Mouse (Mus musculus) hindbrain, embryonic 12.5 days (tissue): ENCODE measurements around the gene Rpl23. TPM values are rescaled to one million over a fixed set of nuclear protein-coding genes. Genes with fewer than 3 reads are reported as not detected.

Experiments used
- ATAC-seq: fragments of 200-750 bp; cut with Nextera tagmentation; 2 replicates; pipeline ENCODE4 v1.8.0; 2017; ENCODE audit warnings: moderate TSS enrichment; ENCODE audit not compliant: low FRiP score
- H3K27ac ChIP-seq: fragments of 300-500 bp; sonication (generic); 2 replicates; pipeline ENCODE4 v1.5.1; 2016; ENCODE audit warnings: mild to moderate bottlenecking
- H3K27me3 ChIP-seq: fragments of 300-500 bp; sonication (generic); 2 replicates; pipeline ENCODE4 v1.6.1; 2016; ENCODE audit warnings: mild to moderate bottlenecking
- H3K36me3 ChIP-seq: fragments of 300-500 bp; sonication (generic); 2 replicates; pipeline ENCODE4 v1.6.1; 2016; ENCODE audit warnings: mild to moderate bottlenecking
- H3K4me1 ChIP-seq: fragments of 300-500 bp; sonication (generic); 2 replicates; pipeline ENCODE4 v1.6.1; 2016
- H3K4me2 ChIP-seq: fragments of 300-500 bp; sonication (generic); replicated peaks from 2 replicates; pipeline ENCODE4 v1.6.1; 2016; ENCODE audit warnings: mild to moderate bottlenecking
- H3K4me3 ChIP-seq: fragments of 300-500 bp; sonication (generic); 2 replicates; pipeline ENCODE4 v1.5.1; 2016; ENCODE audit warnings: mild to moderate bottlenecking
- H3K9ac ChIP-seq: fragments of 300-500 bp; sonication (generic); 2 replicates; pipeline ENCODE4 v1.6.1; 2016; ENCODE audit warnings: mild to moderate bottlenecking, moderate library complexity
- H3K9me3 ChIP-seq: fragments of 300-500 bp; sonication (generic); replicated peaks from 2 replicates; pipeline ENCODE4 v1.6.1; 2016; ENCODE audit warnings: mild to moderate bottlenecking
- WGBS: fragments of 180-500 bp; shearing (Covaris S2); methylation state at CpG from one replicate; pipeline ENCODE4 v1.1.7; 2016; 5-methylcytosine and 5-hydroxymethylcytosine counted together
- polyA plus RNA-seq: library from polyadenylated mRNA; unstranded; fragments of >200 nt; fragmentation: Nextera tagmentation; extraction: Ambion mirVana; gene quantifications from 2 replicates; pipeline ENCODE4 v1.2.1, GENCODE M21; 2016

The Rpl23 gene
- polyA plus RNA-seq, result 347 and 376 TPM in 2 replicates

DNA sequence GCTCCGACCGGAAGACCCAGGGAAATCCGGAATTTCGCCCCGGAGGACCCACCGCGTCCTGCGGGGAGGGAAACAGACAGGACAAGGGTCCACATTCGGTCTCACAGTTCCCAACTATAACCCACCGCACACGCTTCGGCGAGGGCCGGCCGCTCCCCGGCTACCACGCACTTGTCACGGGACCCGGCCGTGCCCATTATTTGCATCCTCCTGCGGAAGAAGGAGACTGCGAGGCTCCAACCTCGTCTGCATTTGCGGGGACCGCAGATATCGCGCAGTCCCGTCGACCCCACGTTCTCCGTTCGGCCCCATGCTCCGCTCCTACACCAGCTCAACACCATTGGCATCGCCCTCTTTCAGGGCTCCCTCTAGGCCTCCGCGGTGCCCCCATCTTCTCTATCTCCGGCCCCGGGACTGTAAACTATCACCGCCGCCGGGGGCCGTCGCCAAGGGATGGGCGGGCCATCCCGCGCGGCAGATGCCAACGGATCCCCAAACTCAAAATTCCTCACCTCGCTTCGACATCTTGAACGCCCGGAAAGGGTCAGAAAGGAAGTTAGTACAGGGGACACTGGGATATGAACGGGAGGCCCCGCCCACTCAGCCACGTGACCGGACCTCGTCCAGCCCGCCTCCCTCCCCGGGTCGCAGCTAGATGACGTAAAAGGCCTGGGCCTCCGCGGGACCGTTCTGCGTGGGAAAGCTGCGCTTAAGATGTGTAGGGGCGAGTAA is at the start of gene Rpl23:
Gene Rpl23 (minus strand): TSS at position 606 of the 732 bp plus-strand sequence.
- Histone ChIP-seq H3K4me3 (peak within 1 kb of the TSS; percentile 98), H3K4me1 (peaks cover 24% of the 10 kb centered on the region), H3K27ac (peak within 1 kb of the TSS; percentile 94), H3K36me3 (peaks cover 39% of the 10 kb centered on the region), H3K9ac (peak within 1 kb of the TSS; percentile 99), H3K4me2 (peak within 1 kb of the TSS; percentile 86), H3K9me3 (no peaks in the 10 kb centered on the region), H3K27me3 (no peaks in the 10 kb centered on the region)
- WGBS, result under 1% methylated on average over 67 of the region's 67 CpGs
- peak; percentile 94 for ATAC-seq

DNA sequence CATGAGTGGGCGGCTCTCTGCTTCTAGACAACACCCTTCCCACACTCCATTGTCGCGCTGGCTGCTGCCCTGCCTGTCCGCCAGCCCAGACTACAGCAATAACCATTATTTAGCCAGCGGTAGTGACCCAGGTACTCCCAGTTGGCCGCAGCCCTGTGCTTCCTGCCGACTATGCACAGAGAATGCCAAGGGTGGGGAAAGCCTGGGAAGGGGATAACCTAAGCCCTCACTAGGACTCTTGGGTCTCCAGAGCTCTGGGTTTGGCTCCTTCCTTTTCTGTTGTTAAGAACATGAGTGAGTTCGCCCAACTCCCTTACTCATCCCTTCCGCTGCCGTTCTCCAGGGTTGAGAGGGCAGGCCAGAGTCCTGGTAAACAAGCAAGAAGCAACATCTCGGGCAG is 49.8 kb upstream of the Rpl23 start:
- H3K4me1 ChIP-seq, result no peaks in the 10 kb centered on the region
- H3K9me3 ChIP-seq, result no peaks in the 10 kb centered on the region
- WGBS, result 72% methylated on average over 11 of the region's 11 CpGs
- no peaks in the 10 kb centered on the region for H3K27me3 ChIP-seq
- no peak overlapping the region for H3K4me3 ChIP-seq
- peaks cover 71% of the 10 kb centered on the region for H3K36me3 ChIP-seq
- ATAC-seq, result no peak
- no peak overlapping the region for H3K27ac ChIP-seq
- no peak overlapping the region for H3K9ac ChIP-seq
- H3K4me2 ChIP-seq, result no peak overlapping the region

DNA sequence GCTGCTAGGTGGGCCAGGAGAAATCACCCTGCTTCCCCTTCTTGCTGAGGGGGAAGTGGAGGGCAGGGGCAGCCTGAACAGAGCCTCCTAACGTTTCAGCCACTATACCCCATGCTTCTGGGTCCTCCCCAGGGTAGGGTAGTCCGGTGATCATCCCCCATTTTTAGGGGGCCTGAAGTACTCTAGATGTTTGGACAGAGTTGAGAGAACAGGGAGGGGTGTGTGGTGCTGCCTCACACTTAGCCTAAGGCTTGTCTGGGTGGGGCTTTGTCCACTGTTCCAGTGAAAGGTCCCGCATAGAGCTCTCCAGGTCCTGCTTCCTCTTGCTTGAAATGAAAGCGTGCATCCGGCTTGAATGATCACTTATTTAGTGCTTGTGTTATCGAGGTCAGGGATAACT is 48.3 kb upstream of the Rpl23 start:
- Histone ChIP-seq H3K9me3 (no peaks in the 10 kb centered on the region), H3K36me3 (peaks cover 72% of the 10 kb centered on the region), H3K4me1 (no peaks in the 10 kb centered on the region), H3K27me3 (no peaks in the 10 kb centered on the region), H3K27ac (no peak overlapping the region), H3K9ac (no peak overlapping the region), H3K4me3 (no peak overlapping the region), H3K4me2 (no peak overlapping the region)
- WGBS, result 81% methylated on average over 6 of the region's 6 CpGs
- ATAC-seq, result no peak

GRCm38 (mm10) chr11:97829913-97830476 is 47.8 kb upstream of the Rpl23 start:
- no peak overlapping the region for H3K9ac ChIP-seq
- H3K36me3 ChIP-seq, result peaks cover 72% of the 10 kb centered on the region
- no peaks in the 10 kb centered on the region for H3K27me3 ChIP-seq
- 83% methylated on average over 12 of the region's 12 CpGs for WGBS
- H3K4me3 ChIP-seq, result no peak overlapping the region
- no peaks in the 10 kb centered on the region for H3K4me1 ChIP-seq
- ATAC-seq, result no peak
- H3K27ac ChIP-seq, result no peak overlapping the region
- H3K9me3 ChIP-seq, result no peaks in the 10 kb centered on the region
- H3K4me2 ChIP-seq, result no peak overlapping the region

GRCm38 (mm10) chr11:97829365-97829764 is 47.1 kb upstream of the Rpl23 start:
- 93% methylated on average over 7 of the region's 7 CpGs for WGBS
- no peak overlapping the region for H3K4me2 ChIP-seq
- H3K4me1 ChIP-seq, result no peaks in the 10 kb centered on the region
- no peak overlapping the region for H3K9ac ChIP-seq
- H3K9me3 ChIP-seq, result no peaks in the 10 kb centered on the region
- H3K27ac ChIP-seq, result no peak overlapping the region
- ATAC-seq, result no peak
- H3K4me3 ChIP-seq, result no peak overlapping the region
- peaks cover 70% of the 10 kb centered on the region for H3K36me3 ChIP-seq
- no peaks in the 10 kb centered on the region for H3K27me3 ChIP-seq

- WGBS, result 87% methylated on average over 6 of the region's 6 CpGs
- Histone ChIP-seq H3K4me3 (no peak overlapping the region), H3K36me3 (peaks cover 64% of the 10 kb centered on the region)
These were observed 45.4 kb upstream of the Rpl23 start for GRCm38 (mm10) chr11:97827654-97828053.

DNA sequence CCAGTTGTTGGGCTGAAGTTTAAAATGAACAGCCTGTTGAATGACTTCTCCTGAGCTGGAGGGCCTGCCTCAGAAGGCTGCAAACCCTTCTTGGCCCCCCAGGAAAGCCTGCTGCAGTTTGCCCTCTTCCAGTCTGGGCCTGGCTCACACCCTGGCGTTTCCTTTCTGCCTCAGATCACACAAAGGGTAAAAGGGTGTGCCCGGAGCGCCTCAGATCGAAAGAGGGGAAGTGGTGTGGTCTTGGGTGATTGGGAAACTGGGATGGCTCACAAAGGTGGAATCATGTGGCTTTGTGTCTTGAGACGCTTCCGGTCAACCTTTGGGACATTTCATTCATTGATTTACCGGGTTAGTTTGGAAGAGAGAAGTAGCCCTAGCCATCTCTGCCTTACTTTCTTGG is 44.2 kb upstream of the Rpl23 start:
- Histone ChIP-seq H3K27ac (no peak overlapping the region), H3K4me3 (no peak overlapping the region), H3K9ac (no peak overlapping the region), H3K36me3 (peaks cover 59% of the 10 kb centered on the region), H3K4me1 (no peaks in the 10 kb centered on the region), H3K4me2 (no peak overlapping the region), H3K9me3 (no peaks in the 10 kb centered on the region), H3K27me3 (no peaks in the 10 kb centered on the region)
- ATAC-seq, result no peak
- WGBS, result 71% methylated on average over 7 of the region's 7 CpGs

More at GRCm38 (mm10) chr11:97827654-97828053, 45.4 kb upstream of the Rpl23 start:
- no peak overlapping the region for H3K4me2 ChIP-seq
- H3K4me1 ChIP-seq, result no peaks in the 10 kb centered on the region
- no peak for ATAC-seq
- H3K27me3 ChIP-seq, result no peaks in the 10 kb centered on the region
- H3K9me3 ChIP-seq, result no peaks in the 10 kb centered on the region
- H3K27ac ChIP-seq, result no peak overlapping the region
- no peak overlapping the region for H3K9ac ChIP-seq

- ATAC-seq, result no peak
- 89% methylated on average over 9 of the region's 9 CpGs for WGBS
These were observed 43.7 kb upstream of the Rpl23 start for GRCm38 (mm10) chr11:97825971-97826370.

DNA sequence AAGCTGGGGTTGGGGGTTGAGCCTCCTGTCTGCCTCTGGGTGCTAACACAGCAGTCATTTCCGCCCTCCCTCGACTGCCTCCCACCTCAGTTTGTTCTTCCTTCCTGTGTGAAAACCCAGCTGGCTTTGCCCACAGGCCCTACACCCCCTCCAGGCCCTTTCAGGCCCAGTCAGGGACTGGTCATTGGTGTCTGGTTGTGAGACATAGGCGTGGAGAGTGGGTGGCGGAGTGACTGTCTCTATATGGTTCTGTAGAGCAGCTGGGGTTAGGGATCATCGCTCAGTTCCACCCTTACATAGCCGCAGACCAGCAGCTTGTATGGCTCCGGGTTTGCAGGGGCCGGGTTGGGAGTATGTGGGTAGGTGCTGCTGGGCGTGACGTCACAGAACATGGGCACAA is 43.1 kb upstream of the Rpl23 start:
- Histone ChIP-seq H3K27me3 (no peaks in the 10 kb centered on the region), H3K27ac (no peak overlapping the region), H3K36me3 (peaks cover 70% of the 10 kb centered on the region)

More at GRCm38 (mm10) chr11:97825971-97826370, 43.7 kb upstream of the Rpl23 start:
- Histone ChIP-seq H3K9ac (no peak overlapping the region), H3K4me2 (no peak overlapping the region), H3K4me1 (no peaks in the 10 kb centered on the region), H3K27ac (no peak overlapping the region), H3K9me3 (no peaks in the 10 kb centered on the region), H3K27me3 (no peaks in the 10 kb centered on the region), H3K4me3 (no peak overlapping the region), H3K36me3 (peaks cover 64% of the 10 kb centered on the region)

GRCm38 (mm10) chr11:97824895-97825294 is 42.7 kb upstream of the Rpl23 start:
- WGBS, result 84% methylated on average over 6 of the region's 6 CpGs
- H3K27me3 ChIP-seq, result no peaks in the 10 kb centered on the region
- H3K36me3 ChIP-seq, result peaks cover 70% of the 10 kb centered on the region
- no peaks in the 10 kb centered on the region for H3K9me3 ChIP-seq
- no peak for ATAC-seq
- H3K4me1 ChIP-seq, result no peaks in the 10 kb centered on the region
- no peak overlapping the region for H3K27ac ChIP-seq
- no peak overlapping the region for H3K9ac ChIP-seq
- no peak overlapping the region for H3K4me3 ChIP-seq
- H3K4me2 ChIP-seq, result no peak overlapping the region

More for the DNA sequence above, 43.1 kb upstream of the Rpl23 start:
- Histone ChIP-seq H3K4me1 (no peaks in the 10 kb centered on the region), H3K9me3 (no peaks in the 10 kb centered on the region), H3K4me2 (no peak overlapping the region), H3K4me3 (no peak overlapping the region), H3K9ac (no peak overlapping the region)
- ATAC-seq, result no peak
- WGBS, result 89% methylated on average over 10 of the region's 10 CpGs

DNA sequence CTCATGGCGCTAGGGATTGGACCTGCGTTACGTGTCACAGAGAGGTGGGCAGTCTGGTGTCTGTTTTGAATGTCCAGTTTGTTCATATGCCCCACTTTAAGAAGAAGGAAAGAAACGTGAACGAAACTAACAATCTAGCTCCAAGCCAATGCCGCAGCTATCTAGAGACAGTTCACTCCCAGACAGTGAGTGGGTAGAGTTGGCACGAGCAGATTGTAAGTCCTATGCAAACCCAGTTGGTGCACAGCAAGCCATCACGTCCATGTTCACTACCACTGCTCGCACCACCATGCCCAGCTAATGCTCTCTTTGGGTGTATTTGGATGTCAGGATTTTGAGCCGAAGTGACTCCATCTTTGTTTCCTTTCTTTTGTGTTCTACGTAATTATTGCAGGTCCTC is 41.9 kb upstream of the Rpl23 start:
- peaks cover 3% of the 10 kb centered on the region for H3K4me1 ChIP-seq
- ATAC-seq, result no peak
- H3K4me2 ChIP-seq, result no peak overlapping the region
- H3K27ac ChIP-seq, result no peak overlapping the region
- no peaks in the 10 kb centered on the region for H3K9me3 ChIP-seq
- WGBS, result 95% methylated on average over 11 of the region's 11 CpGs
- no peaks in the 10 kb centered on the region for H3K27me3 ChIP-seq
- no peak overlapping the region for H3K4me3 ChIP-seq
- peaks cover 68% of the 10 kb centered on the region for H3K36me3 ChIP-seq
- no peak overlapping the region for H3K9ac ChIP-seq

- no peak overlapping the region for H3K9ac ChIP-seq
- no peak overlapping the region for H3K27ac ChIP-seq
- no peak overlapping the region for H3K4me2 ChIP-seq
- H3K9me3 ChIP-seq, result no peaks in the 10 kb centered on the region
- H3K36me3 ChIP-seq, result peaks cover 60% of the 10 kb centered on the region
- peaks cover 14% of the 10 kb centered on the region for H3K4me1 ChIP-seq
- WGBS, result 74% methylated on average over 20 of the region's 20 CpGs
- no peak for ATAC-seq
- H3K4me3 ChIP-seq, result no peak overlapping the region
- no peaks in the 10 kb centered on the region for H3K27me3 ChIP-seq
These were observed 40.8 kb upstream of the Rpl23 start for GRCm38 (mm10) chr11:97822840-97823603.
